Mouse (Mus musculus): ENCODE measurements at regions not wholly inside any gene's neighbourhood (a gene's known extent, or its start where the extent isn't known, plus 50 kb on each side); places are given as distances from the start of the nearest gene placed in this dataset.
A peak's percentile ranks its signal among the peaks of the same experiment; 100 is the strongest.

DNA sequence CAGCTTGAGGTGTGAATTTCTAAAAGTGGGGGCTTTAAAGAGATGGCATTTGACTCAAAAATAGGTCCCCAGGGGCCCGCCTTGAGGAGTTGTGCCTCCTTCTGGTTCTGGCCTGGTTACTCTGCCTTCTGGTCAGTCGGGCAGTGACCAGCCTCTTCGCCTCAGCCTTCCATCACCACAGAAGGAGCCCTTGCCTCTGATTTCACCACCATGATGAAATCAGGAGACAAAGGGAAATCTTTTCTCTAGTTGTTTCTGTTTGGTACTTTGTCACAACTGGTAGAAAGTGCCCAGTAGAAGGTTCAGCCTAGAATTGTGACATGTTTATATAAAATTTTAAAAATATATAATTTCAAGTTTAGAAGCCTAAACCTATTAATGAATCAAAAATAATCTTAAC is 492.0 kb downstream of the Zfp704 start:
- Histone ChIP-seq H3K27me3 (replicated peaks; ENCODE audit: control insufficient read depth, insufficient read depth, low read length) (no peaks in the 10 kb centered on the region), H3K36me3 (ENCODE audit: control insufficient read depth, insufficient read depth, low read length) (no peaks in the 10 kb centered on the region), H3K4me1 (ENCODE audit: control insufficient read depth, insufficient read depth, low read length) (peaks cover 7% of the 10 kb centered on the region), H3K9me3 (ENCODE audit: control insufficient read depth, low read length) (no peaks in the 10 kb centered on the region), H3K4me3 (ENCODE audit: low read length) (no peak overlapping the region), H3K9ac (ENCODE audit: low read depth, low read length) (no peak overlapping the region), H3K4me2 (ENCODE audit: low read depth, low read length) (no peak overlapping the region), H3K27ac (ENCODE audit: low read length) (no peak overlapping the region)
- ATAC-seq = no peak
- 90% methylated on average over 3 of the region's 3 CpGs for WGBS

DNA sequence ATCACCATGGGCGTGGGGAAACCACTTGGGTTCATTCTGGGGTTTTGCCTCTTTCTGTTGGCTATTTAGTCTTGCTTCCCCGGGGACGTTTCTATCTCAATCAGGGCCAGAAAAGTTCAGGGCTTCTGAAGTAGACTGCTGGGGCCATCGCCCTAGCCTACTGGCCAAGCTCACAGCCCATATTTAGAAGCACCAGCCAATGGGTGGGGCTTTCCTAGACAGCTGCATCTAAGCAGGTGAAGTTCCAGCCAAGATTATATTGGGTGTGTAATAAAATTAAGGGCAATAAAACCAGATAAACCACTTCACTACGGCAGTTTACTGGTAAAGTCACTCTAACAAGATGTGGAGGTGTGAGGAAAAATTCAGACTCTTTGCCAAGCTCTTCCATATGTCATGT is 496.5 kb downstream of the Zfp704 start:
- H3K9ac ChIP-seq (ENCODE audit: low read depth, low read length) = no peak overlapping the region
- H3K9me3 ChIP-seq (ENCODE audit: control insufficient read depth, low read length) = no peaks in the 10 kb centered on the region
- H3K4me3 ChIP-seq (ENCODE audit: low read length) = no peak overlapping the region
- ATAC-seq = peak; percentile 92
- peaks cover 8% of the 10 kb centered on the region for H3K4me1 ChIP-seq (ENCODE audit: control insufficient read depth, insufficient read depth, low read length)
- H3K4me2 ChIP-seq (ENCODE audit: low read depth, low read length) = no peak overlapping the region
- no peak overlapping the region for H3K27ac ChIP-seq (ENCODE audit: low read length)
- 69% methylated on average over 5 of the region's 5 CpGs for WGBS
- H3K36me3 ChIP-seq (ENCODE audit: control insufficient read depth, insufficient read depth, low read length) = no peaks in the 10 kb centered on the region
- H3K27me3 ChIP-seq (replicated peaks; ENCODE audit: control insufficient read depth, insufficient read depth, low read length) = no peaks in the 10 kb centered on the region

DNA sequence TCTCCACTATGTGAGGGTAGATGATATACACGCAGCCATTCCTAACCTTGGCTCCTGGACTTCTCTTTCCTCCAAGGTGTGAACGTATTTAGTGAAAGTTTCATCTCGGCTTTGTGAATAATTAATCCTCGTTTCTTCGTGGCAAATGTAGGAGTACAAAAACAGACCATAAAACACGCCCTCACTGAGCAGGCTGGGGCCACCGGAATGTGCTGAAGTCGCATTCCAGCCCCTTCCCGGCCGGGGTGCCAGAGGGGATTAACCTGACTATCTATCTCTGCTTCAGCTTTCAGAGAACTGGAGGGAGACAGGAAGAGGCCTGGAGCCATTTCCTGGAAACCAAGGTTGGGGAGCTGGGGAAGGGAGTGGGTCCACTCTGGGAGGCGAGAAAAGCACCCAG is 499.1 kb downstream of the Zfp704 start:
- Histone ChIP-seq H3K4me3 (ENCODE audit: low read length) (no peak overlapping the region), H3K9ac (ENCODE audit: low read depth, low read length) (no peak overlapping the region), H3K27me3 (replicated peaks; ENCODE audit: control insufficient read depth, insufficient read depth, low read length) (no peaks in the 10 kb centered on the region), H3K4me1 (ENCODE audit: control insufficient read depth, insufficient read depth, low read length) (peaks cover 9% of the 10 kb centered on the region), H3K4me2 (ENCODE audit: low read depth, low read length) (no peak overlapping the region), H3K9me3 (ENCODE audit: control insufficient read depth, low read length) (no peaks in the 10 kb centered on the region), H3K27ac (ENCODE audit: low read length) (no peak overlapping the region), H3K36me3 (ENCODE audit: control insufficient read depth, insufficient read depth, low read length) (no peaks in the 10 kb centered on the region)
- ATAC-seq = peak; percentile 43
- WGBS = 18% methylated on average over 11 of the region's 11 CpGs

DNA sequence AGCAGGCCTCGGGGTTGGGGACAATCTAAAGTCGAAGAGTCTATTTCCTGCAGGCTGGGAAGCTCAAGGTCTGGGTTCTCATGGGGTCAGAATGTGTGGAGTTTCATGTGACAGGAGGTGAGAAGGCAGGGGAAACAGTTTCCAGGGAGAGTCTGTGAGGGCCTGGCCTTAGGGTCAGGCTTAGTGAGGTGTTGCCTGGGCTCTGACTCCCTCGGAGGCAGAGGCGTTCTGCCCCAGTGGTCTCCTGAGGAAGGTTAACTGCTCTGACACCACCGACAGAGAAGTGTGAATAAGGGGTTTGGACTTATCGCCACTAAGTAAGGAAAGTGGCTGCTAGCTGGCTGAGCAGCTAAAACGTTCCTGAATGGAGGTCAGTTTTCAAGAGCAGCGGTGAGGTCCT is 499.9 kb downstream of the Zfp704 start:
- Histone ChIP-seq H3K4me3 (ENCODE audit: low read length) (no peak overlapping the region), H3K9ac (ENCODE audit: low read depth, low read length) (no peak overlapping the region), H3K27ac (ENCODE audit: low read length) (no peak overlapping the region), H3K4me1 (ENCODE audit: control insufficient read depth, insufficient read depth, low read length) (peaks cover 16% of the 10 kb centered on the region), H3K36me3 (ENCODE audit: control insufficient read depth, insufficient read depth, low read length) (no peaks in the 10 kb centered on the region), H3K27me3 (replicated peaks; ENCODE audit: control insufficient read depth, insufficient read depth, low read length) (no peaks in the 10 kb centered on the region), H3K9me3 (ENCODE audit: control insufficient read depth, low read length) (no peaks in the 10 kb centered on the region), H3K4me2 (ENCODE audit: low read depth, low read length) (no peak overlapping the region)
- ATAC-seq = no peak
- 58% methylated on average over 8 of the region's 8 CpGs for whole genome bisulfite sequencing

DNA sequence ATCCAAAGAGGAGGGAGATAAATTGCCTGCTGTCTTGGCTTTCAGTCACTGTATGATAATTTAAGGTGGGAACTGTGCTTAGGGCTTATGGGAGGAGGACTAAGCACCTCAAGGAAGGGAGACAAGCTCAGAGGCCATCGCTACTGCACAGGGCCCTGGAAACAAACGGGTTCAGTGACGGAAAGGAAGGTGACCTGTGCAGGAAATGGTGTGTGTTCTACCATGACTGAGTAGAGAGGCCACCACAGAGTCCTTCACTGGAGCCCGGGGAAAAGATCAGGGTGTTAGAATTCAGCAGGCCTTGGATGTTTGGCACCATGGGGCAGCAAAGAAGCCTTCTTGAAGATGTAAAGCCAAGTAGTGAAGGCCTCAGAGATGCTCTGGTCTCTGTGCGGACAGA is 500.4 kb downstream of the Zfp704 start:
- Histone ChIP-seq H3K4me2 (ENCODE audit: low read depth, low read length) (no peak overlapping the region), H3K36me3 (ENCODE audit: control insufficient read depth, insufficient read depth, low read length) (no peaks in the 10 kb centered on the region), H3K4me3 (ENCODE audit: low read length) (no peak overlapping the region), H3K27ac (ENCODE audit: low read length) (no peak overlapping the region), H3K27me3 (replicated peaks; ENCODE audit: control insufficient read depth, insufficient read depth, low read length) (no peaks in the 10 kb centered on the region), H3K4me1 (ENCODE audit: control insufficient read depth, insufficient read depth, low read length) (peaks cover 17% of the 10 kb centered on the region), H3K9ac (ENCODE audit: low read depth, low read length) (no peak overlapping the region), H3K9me3 (ENCODE audit: control insufficient read depth, low read length) (no peaks in the 10 kb centered on the region)
- no peak for ATAC-seq
- 88% methylated on average over 5 of the region's 5 CpGs for WGBS

DNA sequence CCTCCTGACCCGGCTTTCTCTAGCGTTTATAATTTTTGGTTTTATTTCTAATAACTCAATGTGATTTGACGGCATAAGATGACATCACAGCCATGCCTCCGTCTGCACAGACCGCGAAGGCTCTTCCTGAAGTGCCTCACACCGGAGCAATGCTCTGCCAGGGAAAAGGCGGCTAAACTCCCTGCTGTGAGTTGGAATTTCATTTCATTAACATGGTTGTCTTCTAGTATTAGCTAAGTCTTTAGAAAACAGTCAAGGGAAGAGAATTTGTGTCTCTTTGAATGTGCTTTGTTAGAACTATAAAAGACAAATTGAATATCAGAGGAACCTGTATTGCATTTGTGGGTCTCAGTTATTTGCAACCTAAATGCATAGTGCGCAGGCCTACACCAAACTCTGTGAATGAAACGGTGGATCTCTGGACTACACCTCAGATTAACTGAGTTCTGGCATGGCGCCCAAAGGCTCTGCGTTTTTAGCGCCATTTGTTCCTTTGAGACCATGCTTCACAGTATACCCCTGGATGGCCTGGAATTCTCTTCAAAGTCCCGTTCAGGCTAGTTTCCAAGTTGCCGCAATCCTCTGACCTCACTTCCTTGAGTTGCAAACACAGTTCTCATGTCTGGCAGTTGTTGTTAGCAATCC is 502.0 kb downstream of the Zfp704 start:
- no peak overlapping the region for H3K27ac ChIP-seq (ENCODE audit: low read length)
- no peaks in the 10 kb centered on the region for H3K27me3 ChIP-seq (replicated peaks; ENCODE audit: control insufficient read depth, insufficient read depth, low read length)
- H3K9ac ChIP-seq (ENCODE audit: low read depth, low read length) = no peak overlapping the region
- H3K36me3 ChIP-seq (ENCODE audit: control insufficient read depth, insufficient read depth, low read length) = no peaks in the 10 kb centered on the region
- ATAC-seq = no peak
- no peak overlapping the region for H3K4me3 ChIP-seq (ENCODE audit: low read length)
- WGBS = 77% methylated on average over 15 of the region's 15 CpGs
- H3K4me1 ChIP-seq (ENCODE audit: control insufficient read depth, insufficient read depth, low read length) = peaks cover 10% of the 10 kb centered on the region
- H3K4me2 ChIP-seq (ENCODE audit: low read depth, low read length) = no peak overlapping the region
- no peaks in the 10 kb centered on the region for H3K9me3 ChIP-seq (ENCODE audit: control insufficient read depth, low read length)

DNA sequence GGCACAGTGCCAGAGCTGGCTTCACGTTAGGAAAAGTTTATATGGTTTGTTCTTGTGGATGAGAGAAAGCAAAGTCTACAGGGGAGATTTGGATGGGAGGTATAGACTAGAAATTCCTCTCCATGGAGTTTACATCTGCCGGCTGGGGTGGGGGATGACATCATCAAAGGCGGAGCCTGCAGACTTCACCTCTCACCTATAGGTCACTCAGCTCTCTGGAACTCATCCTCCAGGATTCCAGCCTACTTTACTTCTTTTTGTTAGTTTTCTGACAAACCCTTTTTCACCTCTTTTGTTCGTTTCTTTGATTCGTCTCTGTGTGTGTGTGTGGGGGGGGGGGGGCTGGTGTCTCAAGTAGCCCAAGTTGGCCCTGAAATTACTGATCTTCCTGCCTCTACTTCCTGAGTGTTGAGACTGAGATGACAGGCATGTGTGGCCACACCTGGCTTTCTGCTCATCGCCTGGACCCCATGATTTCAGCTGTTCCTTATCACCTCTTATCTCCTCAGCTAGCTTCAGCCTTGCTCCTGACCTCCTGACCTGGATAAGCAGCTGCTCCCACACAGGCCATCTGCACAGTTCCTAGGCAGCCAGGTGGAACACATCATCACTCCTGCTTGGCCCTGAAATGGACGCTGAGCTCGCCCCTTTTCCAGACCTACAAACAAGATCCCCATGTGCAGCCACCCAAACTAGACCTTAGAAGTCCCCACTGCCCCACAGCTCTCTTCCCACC is 504.5 kb downstream of the Zfp704 start:
- no peak overlapping the region for H3K4me3 ChIP-seq (ENCODE audit: low read length)
- no peaks in the 10 kb centered on the region for H3K9me3 ChIP-seq (ENCODE audit: control insufficient read depth, low read length)
- WGBS = 39% methylated on average over 8 of the region's 8 CpGs
- H3K27me3 ChIP-seq (replicated peaks; ENCODE audit: control insufficient read depth, insufficient read depth, low read length) = no peaks in the 10 kb centered on the region
- H3K36me3 ChIP-seq (ENCODE audit: control insufficient read depth, insufficient read depth, low read length) = no peaks in the 10 kb centered on the region
- no peak overlapping the region for H3K9ac ChIP-seq (ENCODE audit: low read depth, low read length)
- no peak for ATAC-seq
- no peak overlapping the region for H3K4me2 ChIP-seq (ENCODE audit: low read depth, low read length)
- peaks cover 15% of the 10 kb centered on the region for H3K4me1 ChIP-seq (ENCODE audit: control insufficient read depth, insufficient read depth, low read length)
- no peak overlapping the region for H3K27ac ChIP-seq (ENCODE audit: low read length)

DNA sequence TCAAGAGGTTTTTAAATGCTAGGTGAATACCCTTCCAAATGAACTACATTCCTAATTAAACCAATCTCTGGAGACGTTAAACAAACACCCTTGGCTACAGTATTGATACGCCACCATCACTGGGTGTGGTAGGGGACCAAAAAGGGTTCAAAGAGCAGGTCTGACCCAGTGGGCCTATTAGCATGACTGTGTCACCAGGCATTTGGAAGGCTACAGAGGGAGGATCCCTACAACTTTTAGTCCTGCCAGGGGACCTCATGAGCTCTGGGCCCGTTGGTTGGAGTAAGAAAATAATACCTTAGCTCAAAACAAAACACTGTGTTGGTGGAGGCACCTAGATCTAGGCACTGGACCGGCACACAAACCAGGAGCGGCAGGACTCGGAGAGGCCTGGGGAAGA is 506.4 kb downstream of the Zfp704 start:
- H3K27ac ChIP-seq (ENCODE audit: low read length) = no peak overlapping the region
- no peaks in the 10 kb centered on the region for H3K27me3 ChIP-seq (replicated peaks; ENCODE audit: control insufficient read depth, insufficient read depth, low read length)
- H3K9me3 ChIP-seq (ENCODE audit: control insufficient read depth, low read length) = no peaks in the 10 kb centered on the region
- H3K4me1 ChIP-seq (ENCODE audit: control insufficient read depth, insufficient read depth, low read length) = peaks cover 15% of the 10 kb centered on the region
- no peak overlapping the region for H3K4me3 ChIP-seq (ENCODE audit: low read length)
- ATAC-seq = no peak
- WGBS = 78% methylated on average over 6 of the region's 6 CpGs
- H3K36me3 ChIP-seq (ENCODE audit: control insufficient read depth, insufficient read depth, low read length) = no peaks in the 10 kb centered on the region
- no peak overlapping the region for H3K9ac ChIP-seq (ENCODE audit: low read depth, low read length)
- H3K4me2 ChIP-seq (ENCODE audit: low read depth, low read length) = no peak overlapping the region

DNA sequence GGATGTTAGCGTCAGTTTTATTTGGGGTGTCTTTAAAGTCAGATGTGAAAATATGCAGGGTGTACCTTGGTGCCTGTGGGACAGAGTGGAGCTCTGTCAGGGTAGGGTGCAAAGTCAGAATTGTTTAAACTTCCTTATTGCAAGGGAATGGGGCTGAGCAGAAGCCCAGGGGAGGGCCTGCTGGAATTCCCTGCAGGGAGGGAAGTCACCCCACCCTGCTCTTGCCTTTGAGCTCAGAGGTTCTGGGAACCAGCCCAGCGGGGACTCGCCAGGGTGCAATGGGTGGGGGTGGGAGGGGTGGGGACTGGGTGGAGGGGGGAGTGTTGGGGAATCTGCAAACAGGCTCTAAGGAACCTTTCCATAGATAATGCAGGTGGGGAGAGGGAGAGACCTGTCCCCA is 508.6 kb downstream of the Zfp704 start:
- ATAC-seq = peak; percentile 95
- H3K4me3 ChIP-seq (ENCODE audit: low read length) = no peak overlapping the region

More for the DNA sequence above, 508.6 kb downstream of the Zfp704 start:
- H3K4me1 ChIP-seq (ENCODE audit: control insufficient read depth, insufficient read depth, low read length) = peaks cover 15% of the 10 kb centered on the region
- no peaks in the 10 kb centered on the region for H3K9me3 ChIP-seq (ENCODE audit: control insufficient read depth, low read length)
- H3K36me3 ChIP-seq (ENCODE audit: control insufficient read depth, insufficient read depth, low read length) = no peaks in the 10 kb centered on the region
- H3K4me2 ChIP-seq (ENCODE audit: low read depth, low read length) = no peak overlapping the region
- 36% methylated on average over 3 of the region's 3 CpGs for WGBS
- no peaks in the 10 kb centered on the region for H3K27me3 ChIP-seq (replicated peaks; ENCODE audit: control insufficient read depth, insufficient read depth, low read length)
- no peak overlapping the region for H3K9ac ChIP-seq (ENCODE audit: low read depth, low read length)
- no peak overlapping the region for H3K27ac ChIP-seq (ENCODE audit: low read length)

Measured in intestine, embryonic 16.5 days (tissue).